Mouse (Mus musculus) stomach, postnatal 0 days (tissue): ENCODE results near the gene Gucd1.

Experiments used
- CTCF ChIP-seq: IDR thresholded peaks from 2 replicates; pipeline ENCODE4 v1.5.1; 2016; ENCODE audit warnings: antibody characterized with exemption, low read depth, mild to moderate bottlenecking, moderate library complexity
- EP300 ChIP-seq: optimal IDR thresholded peaks from 2 replicates; pipeline ENCODE3; 2016; ENCODE audit warnings: antibody characterized with exemption

- no peak for TF ChIP-seq EP300
- TF ChIP-seq CTCF: no peak
Observed at GRCm38 (mm10) chr10:75491936-75492262, 25.9 kb downstream of the Gucd1 start.
